ENCODE assay signal across 11 mouse cellular contexts in genomic region chr9:57641775-57642550, GRCm38 (mm10). TPM values are rescaled to one million over a fixed set of nuclear protein-coding genes. Genes with fewer than 3 reads are reported as not detected.
DNase-seq lines count a peak whose midpoint lies in the region; ATAC-seq and TF ChIP-seq lines count a peak whose summit lies in the region.
"Had no signal": no experiment of that assay in that cellular context is flagged by ENCODE, and none has a peak within 500 bp of the region (broad histone marks: within the 10 kb centered on the region; RNA-seq: fewer than 3 reads in every experiment).

No protein-coding gene starts in this region.

- no peak for TF ChIP-seq CTCF in MEL (IDR thresholded peaks at IDR 0.05 in 2 of 3, conservative IDR thresholded peaks at IDR 0.05 in 1 of 3; ENCODE audit: control insufficient read depth in 1 of 3, insufficient read depth in 1 of 3, low read depth in 2 of 3, low read length in 3 of 3, poor library complexity in 1 of 3, severe bottlenecking in 1 of 3)

- no peak overlapping the region for H3K4me3 ChIP-seq in MEL (ENCODE audit: control insufficient read depth in 1 of 2, insufficient read depth in 1 of 2, low read depth in 2 of 2, low read length in 2 of 2)

- no peaks in the 10 kb centered on the region for H3K27me3 ChIP-seq in MEL (ENCODE audit: control insufficient read depth in 1 of 2, insufficient read depth in 2 of 2, low read length in 2 of 2)

- peaks cover 2 to 59% of the 10 kb centered on the region in 2 experiments for H3K36me3 ChIP-seq in MEL (ENCODE audit: control insufficient read depth in 1 of 2, insufficient read depth in 2 of 2, low read length in 2 of 2)

- TF ChIP-seq RAD21 in MEL (IDR thresholded peaks at IDR 0.05; ENCODE audit: low read depth, low read length), result no peak

- peak; percentile 28 for ATAC-seq in erythroid progenitor cell, adult 5-6 weeks (replicated peaks; ENCODE audit: low FRiP score, poor library complexity, severe bottlenecking)

- TF ChIP-seq EP300 in MEL (IDR thresholded peaks at IDR 0.05; ENCODE audit: low read depth in 1 of 2, low read length in 2 of 2), result no peak

- peak overlapping the region; percentile 13 for H3K27ac ChIP-seq in MEL (ENCODE audit: control insufficient read depth, low read depth, low read length)

- peak overlapping the region; percentile 98; the same call in 1 of the 2 replicates for H3K9ac ChIP-seq in MEL (ENCODE audit: control insufficient read depth, low read depth, low read length, poor library complexity, severe bottlenecking)

- H3K9me3 ChIP-seq in MEL (replicated peaks; ENCODE audit: insufficient read depth, low read length), result no peaks in the 10 kb centered on the region

- H3K79me2 ChIP-seq in MEL (ENCODE audit: control insufficient read depth, insufficient read depth, low read length, poor library complexity), result peaks cover 86% of the 10 kb centered on the region

- DNase-seq in kidney, postnatal 10 days, result peak; percentile 5
- DNase-seq in kidney, adult 9 months, result no peak
- DNase-seq in MEL (ENCODE audit: low read depth, low spot score), result no peak
- DNase-seq in naive thymus-derived CD4-positive, alpha-beta T cell, adult 2 months (ENCODE audit: low read depth), result peak; percentile 61
- no peak for DNase-seq in right cerebral cortex, postnatal 4 days
- no peak for DNase-seq in cerebellum, postnatal 14 days
- DNase-seq: cerebellum, postnatal 10 days had no signal

- no peak for TF ChIP-seq POLR2A in MEL (IDR thresholded peaks at IDR 0.05; ENCODE audit: control insufficient read depth in 1 of 2, insufficient read depth in 1 of 2, low read depth in 1 of 2, low read length in 2 of 2, poor library complexity in 1 of 2)

- H3K4me1 ChIP-seq in MEL (ENCODE audit: control insufficient read depth in 1 of 2, insufficient read depth in 2 of 2, low read length in 2 of 2), result peaks cover 32 to 72% of the 10 kb centered on the region in 2 experiments

TF ChIP-seq in MEL, 35 proteins besides CTCF, POLR2A, EP300 and RAD21:
- TF ChIP-seq TBP (IDR thresholded peaks at IDR 0.05; ENCODE audit: low read depth, low read length) (no peak), MAX (IDR thresholded peaks at IDR 0.05; ENCODE audit: low read length) (no peak), UBTF (IDR thresholded peaks at IDR 0.05; ENCODE audit: borderline replicate concordance, insufficient read depth, low read depth, low read length) (no peak), MAFK (IDR thresholded peaks at IDR 0.05; ENCODE audit: borderline replicate concordance, low read depth, low read length) (no peak), KAT2A (conservative IDR thresholded peaks at IDR 0.05; ENCODE audit: low read depth, low read length) (no peak), CHD2 (IDR thresholded peaks at IDR 0.05; ENCODE audit: low read length) (no peak), NRF1 (IDR thresholded peaks at IDR 0.05; ENCODE audit: insufficient read depth, low read depth, low read length, poor library complexity, severe bottlenecking) (no peak), POLR2AphosphoS5 (IDR thresholded peaks at IDR 0.05; ENCODE audit: borderline replicate concordance, low read depth, low read length) (no peak), MXI1 (IDR thresholded peaks at IDR 0.05; ENCODE audit: low read depth, low read length) (no peak; the same call in 1 of the 2 replicates), ELF1 (IDR thresholded peaks at IDR 0.05; ENCODE audit: low read depth, low read length) (no peak), ZNF384 (IDR thresholded peaks at IDR 0.05; ENCODE audit: low read depth, low read length) (no peak), ZKSCAN1 (IDR thresholded peaks at IDR 0.05; ENCODE audit: low read depth, low read length) (no peak), MEF2A (IDR thresholded peaks at IDR 0.05; ENCODE audit: extremely low read depth, insufficient replicate concordance, low read depth, low read length, poor library complexity, severe bottlenecking) (no peak), USF1 (IDR thresholded peaks at IDR 0.05; ENCODE audit: low read depth, low read length) (no peak), HCFC1 (IDR thresholded peaks at IDR 0.05; ENCODE audit: low read depth, low read length) (no peak), JUND (IDR thresholded peaks at IDR 0.05; ENCODE audit: low read depth, low read length) (no peak), ZMIZ1 (IDR thresholded peaks at IDR 0.05; ENCODE audit: low read depth, low read length) (no peak), MYB (IDR thresholded peaks at IDR 0.05; ENCODE audit: low read depth, low read length) (no peak)
TF ChIP-seq in MEL: peak in this region for 0.

RNA-seq across cellular contexts. Expression of gene Csk, which starts 11.5 kb away (rescaled TPM):
- total RNA-seq in MEL (2012; rRNA removed), result 213 and 215 TPM in 2 replicates
- 100 to 1,000 TPM in 1 of 2 experiments, not detected in 1; 338 TPM for polyA plus RNA-seq in MEL (2012; ENCODE audit: insufficient read depth in 1 of 2, insufficient read length in 2 of 2, low read depth in 1 of 2, low replicate concordance in 2 of 2, missing spikeins in 1 of 2)
- total RNA-seq in erythroid progenitor cell, adult 5-6 weeks (2015; ENCODE audit: low replicate concordance), result 34.6 and 46.1 TPM in 2 replicates
- 46.2 and 46.5 TPM in 2 replicates for total RNA-seq in erythroid progenitor cell, adult 5-6 weeks (2017; ENCODE audit: low replicate concordance)

RNA-seq across cellular contexts. Expression of gene Lman1l, which starts 21.4 kb away (rescaled TPM):
- 0.08 TPM in 1 of 2 replicates, not detected in the other for total RNA-seq in MEL (2012; rRNA removed)
- polyA plus RNA-seq in MEL (2012; ENCODE audit: insufficient read depth in 1 of 2, insufficient read length in 2 of 2, low read depth in 1 of 2, low replicate concordance in 2 of 2, missing spikeins in 1 of 2), result under 1 TPM in 1 of 2 experiments, not detected in 1; 0.11 TPM
- total RNA-seq in erythroid progenitor cell, adult 5-6 weeks (2015; ENCODE audit: low replicate concordance), result not detected in 2 replicates
- total RNA-seq in erythroid progenitor cell, adult 5-6 weeks (2017; ENCODE audit: low replicate concordance), result not detected in 2 replicates
- total RNA-seq: left cerebral cortex, postnatal 25 days; monocyte, adult 5-6 weeks had no signal
- polyA plus RNA-seq: stomach, embryonic 14.5 days had no signal

RNA-seq across cellular contexts. Expression of gene Cplx3, which starts 35.9 kb away (rescaled TPM):
- total RNA-seq in MEL (2012; rRNA removed), result not detected in 2 replicates
- not detected for polyA plus RNA-seq in MEL (2012; ENCODE audit: insufficient read depth in 1 of 2, insufficient read length in 2 of 2, low read depth in 1 of 2, low replicate concordance in 2 of 2, missing spikeins in 1 of 2)
- total RNA-seq in erythroid progenitor cell, adult 5-6 weeks (2015; ENCODE audit: low replicate concordance), result not detected in 2 replicates
- not detected in 2 replicates for total RNA-seq in erythroid progenitor cell, adult 5-6 weeks (2017; ENCODE audit: low replicate concordance)
- total RNA-seq: monocyte, adult 5-6 weeks had no signal
- polyA plus RNA-seq: stomach, embryonic 14.5 days had no signal

RNA-seq across cellular contexts. Expression of gene Cyp1a2, which starts 41.5 kb away (rescaled TPM):
- not detected in 2 replicates for total RNA-seq in MEL (2012; rRNA removed)
- polyA plus RNA-seq in MEL (2012; ENCODE audit: insufficient read depth in 1 of 2, insufficient read length in 2 of 2, low read depth in 1 of 2, low replicate concordance in 2 of 2, missing spikeins in 1 of 2), result not detected
- not detected in 2 replicates for total RNA-seq in erythroid progenitor cell, adult 5-6 weeks (2015; ENCODE audit: low replicate concordance)
- total RNA-seq in erythroid progenitor cell, adult 5-6 weeks (2017; ENCODE audit: low replicate concordance), result not detected in 2 replicates
- total RNA-seq: left cerebral cortex, postnatal 25 days; monocyte, adult 5-6 weeks had no signal
- polyA plus RNA-seq: stomach, embryonic 14.5 days had no signal

RNA-seq across cellular contexts. Expression of gene Cyp1a1, which starts 45.8 kb away (rescaled TPM):
- total RNA-seq in MEL (2012; rRNA removed), result 0.04 and 0.07 TPM in 2 replicates
- polyA plus RNA-seq in MEL (2012; ENCODE audit: insufficient read depth in 1 of 2, insufficient read length in 2 of 2, low read depth in 1 of 2, low replicate concordance in 2 of 2, missing spikeins in 1 of 2), result under 1 TPM in 1 of 2 experiments, not detected in 1; 0.26 TPM
- total RNA-seq in erythroid progenitor cell, adult 5-6 weeks (2015; ENCODE audit: low replicate concordance), result not detected in 2 replicates
- total RNA-seq in erythroid progenitor cell, adult 5-6 weeks (2017; ENCODE audit: low replicate concordance), result not detected in 2 replicates
- total RNA-seq: monocyte, adult 5-6 weeks had no signal
- polyA plus RNA-seq: stomach, embryonic 14.5 days had no signal

Comparison
In these comparisons a context has a peak if more than half of its experiments do, and no peak if none do; other contexts are left out.
1. DNase-seq: peak in kidney, postnatal 10 days (single experiment) and naive thymus-derived CD4-positive, alpha-beta T cell, adult 2 months (single experiment); none in kidney, adult 9 months (single experiment), MEL (single experiment), right cerebral cortex, postnatal 4 days (single experiment) and cerebellum, postnatal 14 days (0 of 2).